Mouse (Mus musculus) kidney, adult 2 months (tissue): ENCODE results near the gene Gm28047.

ENCODE experiments used
- CTCF ChIP-seq: fragments of 200-500 bp; conservative IDR thresholded peaks from 2 replicates; pipeline ENCODE4 v1.5.1; 2011; ENCODE audit warnings: low read depth, mild to moderate bottlenecking, control low read depth, low read length, moderate library complexity, mixed read lengths; ENCODE audit not compliant: insufficient read depth, insufficient read length
- POLR2A ChIP-seq: fragments of 200-500 bp; IDR thresholded peaks from one replicate; pipeline ENCODE4 v1.6.1; 2011; ENCODE audit warnings: low read depth, low read length, control low read depth

DNA sequence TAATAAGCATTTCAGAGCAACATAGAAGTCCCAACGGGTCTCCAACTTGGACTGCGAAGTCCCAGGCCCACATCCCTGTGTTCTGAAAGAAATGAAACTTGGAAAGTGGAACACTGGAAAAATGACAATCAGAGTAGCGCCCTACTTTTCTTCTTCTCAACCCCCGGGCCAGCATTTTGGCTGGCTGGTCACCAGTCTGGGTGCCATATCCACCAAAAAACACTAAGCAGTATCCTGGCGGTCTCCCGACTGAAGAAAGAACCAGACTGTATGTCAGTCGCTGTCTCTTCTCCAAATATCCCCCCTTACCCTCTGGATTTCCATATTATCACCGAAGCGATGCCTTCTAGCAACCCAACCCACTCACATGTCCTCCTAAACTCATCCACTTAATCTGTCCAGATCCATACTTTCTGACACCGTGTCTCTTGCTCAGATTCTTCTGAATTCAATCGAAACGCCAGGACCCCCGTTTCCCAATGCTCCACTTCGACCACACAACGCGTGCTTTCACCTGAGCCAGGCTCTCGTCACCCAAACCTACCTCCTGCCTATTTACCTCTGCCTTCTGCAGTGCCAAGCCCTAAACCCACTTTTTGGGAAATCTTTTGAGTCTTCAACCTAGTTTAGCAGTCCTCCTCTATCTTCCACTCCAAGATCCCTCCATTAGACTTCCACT, 437 bp downstream of the Gm28047 start:
- TF ChIP-seq CTCF: no peak
- TF ChIP-seq POLR2A: no peak
